In genomic region chr1:86675126-86675525, GRCm38 (mm10) we compare ENCODE assay signal across 22 mouse cellular contexts. TPM values are rescaled to one million over a fixed set of nuclear protein-coding genes. Genes with fewer than 3 reads are reported as not detected.
DNase-seq lines count a peak whose midpoint lies in the region; ATAC-seq and TF ChIP-seq lines count a peak whose summit lies in the region.
"Had no signal": no experiment of that assay in that cellular context is flagged by ENCODE, and none has a peak within 500 bp of the region (broad histone marks: within the 10 kb centered on the region; RNA-seq: fewer than 3 reads in every experiment).

No protein-coding gene starts in this region.

- TF ChIP-seq POLR2A in limb, embryonic 14.5 days (IDR thresholded peaks at IDR 0.05; ENCODE audit: borderline replicate concordance, extremely low read depth, insufficient read depth, insufficient read length), result no peak

- peak; percentile 51 for DNase-seq in adrenal gland, postnatal 14 days
- no peak for DNase-seq in adrenal gland, adult 2 months
- peak; percentile 74 for DNase-seq in gastrocnemius, adult 18-20 months (ENCODE audit: low spot score)
- peak; percentile 36 for DNase-seq in heart, adult 8-10 months (ENCODE audit: low spot score)
- DNase-seq in limb, embryonic 14.5 days (ENCODE audit: low spot score), result peak; percentile 38
- DNase-seq in left cerebral cortex, adult 8-10 months (ENCODE audit: low spot score in 2 of 2), result no peak
- DNase-seq in urinary bladder, postnatal 36 days (ENCODE audit: low spot score in 2 of 2), result no peak
- DNase-seq: cerebellum, adult 9-10 months; kidney, adult 11 months; kidney, postnatal 10 days; lung, adult 2 months; lung, postnatal 36 days; right cerebral cortex, postnatal 25 days; thymus, postnatal 25 days had no signal

- H3K9ac ChIP-seq in limb, embryonic 14.5 days (ENCODE audit: low read depth, low read length, severe bottlenecking), result no peak overlapping the region
- no peak overlapping the region for H3K9ac ChIP-seq in midbrain, embryonic 16.5 days (ENCODE audit: low read depth, low read length)
- H3K9ac ChIP-seq: forebrain, embryonic 13.5 days had no signal

- 58% methylated on average over 12 of the region's 12 CpGs for WGBS in limb, embryonic 14.5 days
- 90% methylated on average over 12 of the region's 12 CpGs for WGBS in midbrain, embryonic 16.5 days

- no peak overlapping the region for H3K4me3 ChIP-seq in limb, embryonic 14.5 days (replicated peaks; ENCODE audit: low read length)
- H3K4me3 ChIP-seq in midbrain, embryonic 16.5 days (ENCODE audit: low read depth, low read length), result no peak overlapping the region
- H3K4me3 ChIP-seq: forebrain, embryonic 13.5 days; midbrain, embryonic 10.5 days had no signal

- peaks cover 22% of the 10 kb centered on the region for H3K27me3 ChIP-seq in limb, embryonic 14.5 days (ENCODE audit: control insufficient read depth, insufficient read depth, low read length)
- H3K27me3 ChIP-seq in midbrain, embryonic 16.5 days (ENCODE audit: control insufficient read depth, insufficient read depth, low read depth, low read length), result peaks cover 5% of the 10 kb centered on the region; the same call in 1 of the 2 replicates

- no peaks in the 10 kb centered on the region for H3K36me3 ChIP-seq in limb, embryonic 14.5 days (ENCODE audit: control insufficient read depth, insufficient read depth, low read length)
- H3K36me3 ChIP-seq in midbrain, embryonic 16.5 days (ENCODE audit: control insufficient read depth, insufficient read depth, low read length), result no peaks in the 10 kb centered on the region
- H3K36me3 ChIP-seq: midbrain, embryonic 10.5 days had no signal

- ATAC-seq in limb, embryonic 14.5 days (ENCODE audit: low FRiP score, low read depth), result no peak
- ATAC-seq in midbrain, embryonic 16.5 days, result no peak
- ATAC-seq: forebrain, embryonic 13.5 days; hindbrain, postnatal 0 days had no signal

- no peak overlapping the region for H3K27ac ChIP-seq in limb, embryonic 14.5 days (replicated peaks; ENCODE audit: low read depth, low read length)
- no peak overlapping the region for H3K27ac ChIP-seq in midbrain, embryonic 16.5 days (ENCODE audit: low read length)
- H3K27ac ChIP-seq: forebrain, embryonic 13.5 days; hindbrain, postnatal 0 days; midbrain, embryonic 10.5 days; stomach, postnatal 0 days had no signal

- no peak overlapping the region for H3K4me2 ChIP-seq in limb, embryonic 14.5 days (replicated peaks; ENCODE audit: low read depth, low read length, severe bottlenecking)
- H3K4me2 ChIP-seq in midbrain, embryonic 16.5 days (ENCODE audit: low read length), result no peak overlapping the region
- H3K4me2 ChIP-seq: forebrain, embryonic 13.5 days had no signal

- peaks cover 14% of the 10 kb centered on the region for H3K4me1 ChIP-seq in limb, embryonic 14.5 days (ENCODE audit: control insufficient read depth, insufficient read depth, low read length)
- H3K4me1 ChIP-seq in midbrain, embryonic 16.5 days (ENCODE audit: control insufficient read depth, insufficient read depth, low read length), result peaks cover 3% of the 10 kb centered on the region; the same call in 1 of the 2 replicates

- H3K9me3 ChIP-seq in limb, embryonic 14.5 days (ENCODE audit: control insufficient read depth, low read length), result no peaks in the 10 kb centered on the region
- no peaks in the 10 kb centered on the region for H3K9me3 ChIP-seq in midbrain, embryonic 16.5 days (replicated peaks; ENCODE audit: control insufficient read depth, low read length, poor library complexity, severe bottlenecking)
- H3K9me3 ChIP-seq: forebrain, embryonic 13.5 days; midbrain, embryonic 10.5 days had no signal

RNA-seq across cellular contexts. Expression of gene Nppc, which starts 4.8 kb away (rescaled TPM):
- 0.56 TPM in 1 of 2 replicates, not detected in the other for total RNA-seq in adrenal gland, postnatal 14 days (2021)
- total RNA-seq in adrenal gland, adult 2 months (2021), result under 1 TPM in 1 of 2 experiments, not detected in 1; 0.55 TPM
- polyA plus RNA-seq in adrenal gland, adult 2 months (2012; rRNA removed), result 0.44 and 0.45 TPM in 2 replicates
- under 1 TPM; 0.30 to 0.59 TPM for total RNA-seq in gastrocnemius, adult 18-20 months (2021)
- under 1 TPM in 3 of 4 experiments, not detected in 1; 0.31 to 0.44 (median 0.44) TPM for total RNA-seq in heart, adult 8-10 months (2022)
- 5.6 and 6.4 TPM in 2 replicates for polyA plus RNA-seq in limb, embryonic 14.5 days (2012; rRNA removed)
- 4.7 and 6.1 TPM in 2 replicates for polyA plus RNA-seq in limb, embryonic 14.5 days (2014; fragmentation: Nextera tagmentation; extraction: Ambion mirVana)
- polyA plus RNA-seq in midbrain, embryonic 16.5 days (2015; fragmentation: Nextera tagmentation; extraction: Ambion mirVana), result 3.8 and 4.2 TPM in 2 replicates
- total RNA-seq in left cerebral cortex, adult 8-10 months (2022), result 10 to 100 TPM in 1 of 4 experiments, 1 to 10 TPM in 3; 9.0 to 12.3 (median 9.2) TPM
- total RNA-seq: adrenal gland, postnatal 4 days; hematopoietic stem cell, adult 5-6 weeks; liver, adult 2 months had no signal
- polyA plus RNA-seq: liver, adult 2 months had no signal

RNA-seq across cellular contexts. Expression of gene Dis3l2, which starts 28.5 kb away (rescaled TPM):
- 15.7 and 16.7 TPM in 2 replicates for total RNA-seq in adrenal gland, postnatal 14 days (2021)
- total RNA-seq in adrenal gland, adult 2 months (2021), result 10 to 100 TPM; 14.8 to 14.9 TPM
- polyA plus RNA-seq in adrenal gland, adult 2 months (2012; rRNA removed), result 8.4 and 11.2 TPM in 2 replicates
- 10 to 100 TPM; 12.2 to 13.4 TPM for total RNA-seq in gastrocnemius, adult 18-20 months (2021)
- total RNA-seq in heart, adult 8-10 months (2022), result 10 to 100 TPM in 3 of 4 experiments, 1 to 10 TPM in 1; 9.5 to 12.4 (median 11.7) TPM
- polyA plus RNA-seq in limb, embryonic 14.5 days (2012; rRNA removed), result 22.2 and 23.8 TPM in 2 replicates
- 24.4 and 26.9 TPM in 2 replicates for polyA plus RNA-seq in limb, embryonic 14.5 days (2014; fragmentation: Nextera tagmentation; extraction: Ambion mirVana)
- polyA plus RNA-seq in midbrain, embryonic 16.5 days (2015; fragmentation: Nextera tagmentation; extraction: Ambion mirVana), result 42.7 and 45.8 TPM in 2 replicates
- total RNA-seq in left cerebral cortex, adult 8-10 months (2022), result 10 to 100 TPM; 29.1 to 32.8 (median 31.0) TPM

Comparison
In these comparisons a context has a peak if more than half of its experiments do, and no peak if none do; other contexts are left out.
1. DNase-seq: peak in adrenal gland, postnatal 14 days (single experiment), gastrocnemius, adult 18-20 months (single experiment), heart, adult 8-10 months (single experiment) and limb, embryonic 14.5 days (single experiment); none in adrenal gland, adult 2 months (single experiment), left cerebral cortex, adult 8-10 months (0 of 2) and urinary bladder, postnatal 36 days (0 of 2).